Mouse (Mus musculus): ENCODE measurements around the gene Tgfbr3. TPM values are rescaled to one million over a fixed set of nuclear protein-coding genes. Genes with fewer than 3 reads are reported as not detected.
A peak's percentile ranks its signal among the peaks of the same experiment; 100 is the strongest.

Gene Tgfbr3
- polyA plus RNA-seq (2016; fragmentation: Nextera tagmentation; extraction: Ambion mirVana), result 12.1 and 13.6 TPM in 2 replicates

DNA sequence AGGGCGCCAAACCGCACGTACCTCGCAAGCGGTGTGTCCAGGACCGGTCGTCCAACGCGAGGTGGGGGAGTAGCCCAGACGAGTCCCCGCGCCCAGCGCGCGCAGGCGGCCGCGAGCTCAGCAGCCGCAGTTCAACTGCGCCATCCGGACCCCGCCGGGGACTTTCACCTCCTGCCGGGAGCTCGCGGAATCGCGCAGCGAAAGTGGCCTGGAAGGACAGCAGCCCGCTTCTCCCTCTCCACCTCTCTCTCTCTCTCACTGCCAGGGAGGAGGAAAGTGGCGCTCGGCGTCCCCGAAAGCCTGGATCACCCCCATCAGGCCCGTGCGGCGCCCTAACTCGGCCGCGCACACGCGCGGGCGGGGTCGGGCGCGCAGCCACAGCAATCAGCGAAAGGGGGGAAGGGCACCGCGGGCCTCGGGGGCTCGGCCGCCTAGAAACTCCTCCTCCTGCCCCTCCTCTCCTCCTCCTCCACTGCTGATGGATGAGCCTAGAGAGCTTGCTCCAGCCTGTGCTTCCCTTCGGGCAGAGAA lies at the start of gene Tgfbr3:
Gene Tgfbr3 (minus strand): TSS at position 396 of the 531 bp plus-strand sequence.
- H3K4me3 ChIP-seq, result peak within 1 kb of the TSS; percentile 78

DNA sequence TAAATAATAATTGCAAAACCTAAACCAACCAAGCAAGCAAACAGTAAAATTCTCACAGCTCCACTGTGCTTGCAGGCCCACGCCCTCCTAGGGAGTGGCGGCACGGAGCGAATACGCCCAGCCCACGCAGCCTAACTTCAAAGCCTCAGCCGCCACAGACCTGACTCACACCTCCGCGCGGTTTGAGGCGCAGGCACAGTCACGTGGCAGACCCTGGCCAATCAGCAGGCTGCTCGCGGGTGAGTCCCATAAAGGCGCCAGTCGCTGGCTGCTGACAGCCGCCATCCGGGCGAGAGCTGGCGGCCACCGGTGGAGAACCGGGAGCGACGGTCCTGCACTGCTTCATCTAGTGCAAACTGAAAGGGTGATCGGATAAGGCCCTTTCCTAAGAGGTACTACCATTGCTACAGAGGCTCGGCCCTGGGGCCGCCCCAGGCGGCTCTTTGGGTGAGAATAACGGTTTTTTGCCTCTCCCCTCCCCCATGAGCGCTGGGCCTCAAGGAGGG lies 41.5 kb upstream of the Tgfbr3 start, which contains the start of gene Brdt:
Gene Brdt (plus strand): TSS at position 244 of the 506 bp plus-strand sequence.
- 88% methylated on average over 30 of the region's 30 CpGs for WGBS
- H3K27me3 ChIP-seq (ENCODE audit: low read depth, poor library complexity, severe bottlenecking), result no peaks in the 10 kb centered on the region
- H3K4me1 ChIP-seq, result no peaks in the 10 kb centered on the region
- H3K36me3 ChIP-seq, result no peaks in the 10 kb centered on the region
- no peak within 1 kb of the TSS for H3K4me3 ChIP-seq
- no peaks in the 10 kb centered on the region for H3K9me3 ChIP-seq (replicated peaks)
- no peak for DNase-seq (ENCODE audit: low spot score)
- H3K27ac ChIP-seq, result no peak within 1 kb of the TSS

More for the DNA sequence above, at the start of gene Tgfbr3:
- DNase-seq (ENCODE audit: low spot score), result peak; percentile 88
- H3K36me3 ChIP-seq, result no peaks in the 10 kb centered on the region
- H3K9me3 ChIP-seq (replicated peaks), result no peaks in the 10 kb centered on the region
- peaks cover 37% of the 10 kb centered on the region for H3K4me1 ChIP-seq
- under 1% methylated on average over 54 of the region's 54 CpGs for WGBS
- H3K27ac ChIP-seq, result peak within 1 kb of the TSS; percentile 93
- peaks cover 23% of the 10 kb centered on the region for H3K27me3 ChIP-seq (ENCODE audit: low read depth, poor library complexity, severe bottlenecking)

DNA sequence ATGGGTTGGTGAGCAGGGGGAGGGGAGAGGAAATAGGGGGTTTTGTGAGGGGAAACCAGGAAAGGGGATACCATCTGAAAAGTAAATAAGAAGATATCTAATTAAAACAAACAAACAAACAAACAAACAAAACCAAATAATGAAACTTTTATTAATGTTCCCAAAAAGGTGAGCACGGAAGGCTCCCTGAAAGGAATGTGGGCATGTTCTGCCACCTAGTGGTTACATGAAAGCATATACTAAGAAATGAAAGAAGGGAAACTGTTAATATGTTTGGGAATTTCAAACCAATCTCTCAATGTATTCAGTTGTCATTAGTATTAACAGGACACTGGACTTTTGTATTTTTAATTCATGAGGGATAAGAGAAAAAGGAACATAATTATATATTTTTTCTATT lies 31.3 kb upstream of the Tgfbr3 start:
- H3K4me3 ChIP-seq, result no peak overlapping the region
- no peak overlapping the region for H3K27ac ChIP-seq
- 13% methylated on average over 1 of the region's 1 CpGs for WGBS
- no peaks in the 10 kb centered on the region for H3K36me3 ChIP-seq
- H3K27me3 ChIP-seq (ENCODE audit: low read depth, poor library complexity, severe bottlenecking), result no peaks in the 10 kb centered on the region
- DNase-seq (ENCODE audit: low spot score), result no peak
- 0 out of 2 replicates have a peak, but pooled peaks cover 6% of the 10 kb centered on the region for H3K4me1 ChIP-seq
- H3K9me3 ChIP-seq (replicated peaks), result no peaks in the 10 kb centered on the region

DNA sequence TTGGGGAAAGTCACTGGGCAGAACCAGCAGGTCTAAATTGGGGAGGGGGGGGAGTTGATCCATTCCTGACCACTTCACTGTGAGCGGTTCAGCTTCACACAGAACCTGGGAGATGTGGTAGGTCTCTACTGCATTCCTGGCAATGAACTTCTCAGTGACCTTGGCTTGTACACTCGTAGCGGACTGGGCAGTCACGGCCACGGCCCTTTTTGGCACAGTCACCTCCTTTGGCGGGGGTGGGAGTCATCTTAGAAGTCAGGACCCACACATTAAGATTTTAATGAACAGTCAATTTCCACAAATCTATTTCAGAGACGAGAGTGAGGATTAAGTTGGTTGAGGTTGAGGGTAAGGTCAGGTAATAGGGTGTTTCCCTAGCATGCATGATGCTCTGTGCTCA lies 27.7 kb upstream of the Tgfbr3 start:
- DNase-seq (ENCODE audit: low spot score), result no peak
- Histone ChIP-seq H3K27me3 (ENCODE audit: low read depth, poor library complexity, severe bottlenecking) (no peaks in the 10 kb centered on the region), H3K4me3 (no peak overlapping the region), H3K4me1 (0 out of 2 replicates have a peak, but pooled peaks cover 10% of the 10 kb centered on the region), H3K9me3 (replicated peaks) (no peaks in the 10 kb centered on the region), H3K36me3 (no peaks in the 10 kb centered on the region), H3K27ac (no peak overlapping the region)
- 91% methylated on average over 7 of the region's 7 CpGs for WGBS

DNA sequence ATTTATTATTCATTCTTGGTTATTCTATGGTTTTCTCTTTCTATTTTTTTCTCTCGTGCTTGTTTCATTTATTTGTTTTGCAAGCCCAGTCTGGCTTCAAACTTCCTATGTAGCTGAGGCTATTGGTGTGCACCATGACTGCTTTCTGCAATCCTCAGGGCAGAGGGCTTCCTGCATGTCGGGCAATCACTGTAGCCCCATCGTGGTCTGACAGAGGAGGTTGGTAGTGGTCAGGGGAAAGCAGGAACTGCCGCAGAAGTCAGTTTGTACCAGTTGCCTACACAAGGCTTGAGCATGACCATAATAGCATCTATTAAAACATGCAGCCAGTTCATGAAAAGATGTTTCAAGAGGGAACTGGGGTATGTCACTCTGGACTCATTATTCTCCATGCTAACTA lies 18.0 kb upstream of the Tgfbr3 start:
- Histone ChIP-seq H3K36me3 (no peaks in the 10 kb centered on the region), H3K9me3 (replicated peaks) (no peaks in the 10 kb centered on the region), H3K27me3 (ENCODE audit: low read depth, poor library complexity, severe bottlenecking) (no peaks in the 10 kb centered on the region), H3K27ac (no peak overlapping the region), H3K4me3 (no peak overlapping the region), H3K4me1 (peaks cover 25% of the 10 kb centered on the region)
- peak; percentile 27 for DNase-seq (ENCODE audit: low spot score)
- 82% methylated on average over 4 of the region's 4 CpGs for WGBS

DNA sequence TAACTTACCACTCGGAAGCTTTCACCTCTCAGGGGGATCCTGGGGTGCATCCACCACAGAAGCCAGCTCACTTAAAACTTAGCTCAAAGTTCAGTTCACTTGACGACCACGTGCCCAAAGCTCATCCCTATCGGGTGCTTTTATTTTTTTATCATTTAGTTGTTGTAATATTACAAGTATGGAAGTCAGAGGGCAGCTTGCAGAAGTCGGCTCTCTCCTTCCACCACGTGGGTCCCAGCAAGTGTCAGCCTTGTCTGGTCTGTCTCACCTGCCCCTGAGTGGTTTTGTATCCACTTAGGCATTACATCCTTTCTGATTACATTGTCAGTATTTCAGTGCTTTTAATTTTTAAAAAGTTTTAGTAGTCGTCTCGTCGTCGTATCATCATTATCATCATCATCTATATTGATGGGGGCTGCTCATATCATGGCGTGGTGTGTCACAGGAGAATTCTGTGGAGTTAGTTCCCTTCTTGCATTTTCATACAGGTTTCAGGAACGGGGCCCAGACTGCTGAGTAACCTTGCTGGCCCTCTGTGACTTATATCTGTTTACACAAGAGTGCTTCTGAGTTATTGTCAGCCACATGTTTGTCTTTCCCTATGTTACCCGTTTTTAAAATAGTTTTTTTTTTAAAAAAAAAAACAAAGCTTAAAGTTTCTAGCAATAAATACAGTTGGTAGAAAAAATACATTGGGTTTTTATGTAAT lies 14.8 kb upstream of the Tgfbr3 start:
- WGBS, result 81% methylated on average over 13 of the region's 13 CpGs
- H3K4me3 ChIP-seq, result no peak overlapping the region
- H3K27ac ChIP-seq, result no peak overlapping the region
- no peaks in the 10 kb centered on the region for H3K27me3 ChIP-seq (ENCODE audit: low read depth, poor library complexity, severe bottlenecking)
- H3K36me3 ChIP-seq, result no peaks in the 10 kb centered on the region
- peaks cover 20% of the 10 kb centered on the region for H3K4me1 ChIP-seq
- DNase-seq (ENCODE audit: low spot score), result peak; percentile 24
- no peaks in the 10 kb centered on the region for H3K9me3 ChIP-seq (replicated peaks)

DNA sequence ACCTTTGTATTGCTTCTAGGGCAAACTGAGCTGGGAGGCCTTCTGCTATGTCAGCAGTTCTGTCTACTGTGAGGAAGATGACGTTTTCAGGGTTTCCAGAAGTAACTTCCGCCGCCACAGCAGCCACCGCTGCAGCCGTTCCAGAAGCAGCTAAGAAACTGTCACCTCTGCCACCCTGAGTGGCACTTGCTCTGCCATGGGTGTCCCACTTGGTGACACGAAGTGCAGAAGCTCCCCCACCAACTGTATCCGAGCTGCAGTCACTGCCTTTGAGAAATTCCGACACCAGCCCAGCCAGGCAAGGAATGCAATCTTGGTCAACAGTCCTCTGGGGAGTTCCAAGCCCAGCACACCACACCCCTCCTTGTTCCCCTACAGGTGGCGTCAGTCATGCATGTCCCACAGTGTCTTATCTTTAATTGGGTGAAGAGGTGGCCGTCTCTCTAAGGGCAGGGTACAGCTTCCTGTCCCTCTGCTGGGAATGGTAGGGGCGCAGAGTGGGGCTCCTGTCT lies 14.0 kb upstream of the Tgfbr3 start:
- Histone ChIP-seq H3K4me1 (peaks cover 20% of the 10 kb centered on the region), H3K36me3 (no peaks in the 10 kb centered on the region), H3K27me3 (ENCODE audit: low read depth, poor library complexity, severe bottlenecking) (no peaks in the 10 kb centered on the region), H3K4me3 (no peak overlapping the region), H3K27ac (peak overlapping the region; percentile 30; the same call in 1 of the 2 replicates), H3K9me3 (replicated peaks) (no peaks in the 10 kb centered on the region)
- WGBS, result 53% methylated on average over 11 of the region's 11 CpGs
- peak; percentile 28 for DNase-seq (ENCODE audit: low spot score)

DNA sequence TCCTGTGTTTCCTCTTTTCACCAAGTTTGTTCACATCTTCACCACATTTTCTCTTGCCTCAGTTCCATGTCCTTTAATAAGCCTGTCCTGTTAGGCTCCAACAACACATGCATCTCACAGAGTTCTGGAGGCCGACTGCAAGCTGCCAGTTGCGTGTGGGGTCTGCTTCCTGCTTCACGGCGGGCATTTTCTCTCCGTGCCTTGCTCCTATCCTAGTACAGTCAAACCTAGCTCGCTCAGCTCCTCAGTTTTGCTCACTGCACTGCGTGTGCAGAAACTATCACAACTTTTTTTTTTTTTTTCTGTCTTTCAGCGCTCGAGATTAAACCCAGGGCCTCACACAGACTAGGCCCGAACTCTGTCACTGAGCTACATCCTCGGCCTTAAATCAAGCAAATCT lies 9.4 kb upstream of the Tgfbr3 start:
- Histone ChIP-seq H3K27ac (peak overlapping the region; percentile 42), H3K27me3 (ENCODE audit: low read depth, poor library complexity, severe bottlenecking) (no peaks in the 10 kb centered on the region), H3K4me3 (no peak overlapping the region), H3K36me3 (no peaks in the 10 kb centered on the region), H3K9me3 (replicated peaks) (no peaks in the 10 kb centered on the region), H3K4me1 (peaks cover 36% of the 10 kb centered on the region)
- 81% methylated on average over 11 of the region's 11 CpGs for WGBS
- DNase-seq (ENCODE audit: low spot score), result no peak

DNA sequence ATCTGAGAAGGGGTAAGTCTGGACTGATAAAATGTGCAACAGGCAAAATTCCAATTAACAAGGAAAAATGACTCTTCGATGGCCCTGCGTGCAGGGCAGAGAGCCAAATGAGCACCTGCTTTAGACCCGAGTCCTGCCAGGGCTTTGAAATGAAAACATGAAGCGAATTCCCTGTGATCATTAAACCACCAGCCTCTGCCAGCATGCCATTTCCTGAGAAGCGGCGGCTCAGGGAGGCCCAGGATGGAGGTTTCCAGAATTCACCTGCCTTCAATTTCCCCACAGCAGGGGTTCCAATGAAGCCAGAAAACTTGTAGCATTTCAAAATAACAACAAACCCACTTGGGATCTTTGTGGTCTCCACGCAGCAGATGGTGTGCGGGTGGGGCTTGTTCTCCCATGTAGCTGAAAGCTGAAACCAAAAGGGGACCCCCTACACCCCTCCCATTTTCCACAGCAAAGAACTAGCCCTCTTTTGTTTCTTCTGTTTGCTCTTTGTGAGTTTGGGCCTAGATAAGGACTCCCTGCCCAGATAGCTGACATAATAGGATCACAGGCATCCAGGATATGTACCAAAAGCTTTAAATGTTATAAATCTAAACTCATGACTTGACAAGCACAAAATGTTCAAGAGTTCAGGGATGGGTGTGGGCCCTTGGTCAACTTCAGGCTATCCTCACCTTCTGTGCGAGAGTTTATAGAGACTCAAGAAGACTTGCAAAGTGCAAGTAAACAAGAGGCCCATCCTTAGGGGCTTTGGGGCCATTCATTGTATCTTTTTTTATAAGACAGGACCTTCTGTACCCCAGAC lies 7.3 kb upstream of the Tgfbr3 start:
- WGBS, result 42% methylated on average over 9 of the region's 9 CpGs
- peak; percentile 67 for DNase-seq (ENCODE audit: low spot score)
- peaks cover 39% of the 10 kb centered on the region for H3K4me1 ChIP-seq
- peak overlapping the region; percentile 74 for H3K27ac ChIP-seq
- H3K9me3 ChIP-seq (replicated peaks), result no peaks in the 10 kb centered on the region
- peak overlapping the region; percentile 7; the same call in 1 of the 2 replicates for H3K4me3 ChIP-seq
- no peaks in the 10 kb centered on the region for H3K27me3 ChIP-seq (ENCODE audit: low read depth, poor library complexity, severe bottlenecking)
- H3K36me3 ChIP-seq, result no peaks in the 10 kb centered on the region

DNA sequence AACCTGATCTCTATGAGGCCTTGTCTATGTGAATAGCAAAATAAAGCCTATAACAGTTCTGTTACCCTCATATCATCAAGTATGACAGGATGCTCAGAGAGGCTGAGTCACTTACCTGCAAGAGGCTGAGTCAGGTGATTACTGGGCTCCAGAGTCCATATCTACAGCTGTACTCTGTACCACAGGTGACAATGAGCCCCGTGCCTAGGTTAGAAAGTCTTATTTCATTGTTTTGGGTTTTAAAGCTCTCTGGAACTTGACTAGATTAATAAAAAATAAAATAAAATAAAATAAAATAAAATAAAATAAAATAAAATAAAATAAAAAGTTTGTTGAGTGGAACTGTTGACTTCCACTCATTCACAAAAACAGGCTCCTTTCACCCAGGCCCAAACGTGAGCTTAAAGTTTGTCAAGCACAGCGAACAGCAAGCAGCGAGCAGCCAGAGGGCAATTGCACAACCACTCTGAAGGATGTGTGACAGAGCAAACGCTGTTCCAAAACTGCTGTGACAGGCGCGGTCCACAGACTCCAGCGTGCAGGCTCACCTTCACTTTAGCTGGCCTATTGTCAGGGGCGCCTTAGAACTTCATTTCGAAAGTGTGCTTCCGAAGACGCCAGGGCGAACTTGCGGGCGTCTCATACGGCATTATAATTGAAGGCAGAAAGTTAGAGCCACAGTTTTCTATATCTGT lies 6.5 kb upstream of the Tgfbr3 start:
- DNase-seq (ENCODE audit: low spot score), result peak; percentile 45
- Histone ChIP-seq H3K27ac (peak overlapping the region; percentile 74), H3K9me3 (replicated peaks) (no peaks in the 10 kb centered on the region), H3K4me3 (peak overlapping the region; percentile 7; the same call in 1 of the 2 replicates), H3K27me3 (ENCODE audit: low read depth, poor library complexity, severe bottlenecking) (peaks cover 4% of the 10 kb centered on the region; the same call in 1 of the 2 replicates), H3K4me1 (peaks cover 39% of the 10 kb centered on the region), H3K36me3 (no peaks in the 10 kb centered on the region)
- WGBS, result 77% methylated on average over 16 of the region's 16 CpGs

DNA sequence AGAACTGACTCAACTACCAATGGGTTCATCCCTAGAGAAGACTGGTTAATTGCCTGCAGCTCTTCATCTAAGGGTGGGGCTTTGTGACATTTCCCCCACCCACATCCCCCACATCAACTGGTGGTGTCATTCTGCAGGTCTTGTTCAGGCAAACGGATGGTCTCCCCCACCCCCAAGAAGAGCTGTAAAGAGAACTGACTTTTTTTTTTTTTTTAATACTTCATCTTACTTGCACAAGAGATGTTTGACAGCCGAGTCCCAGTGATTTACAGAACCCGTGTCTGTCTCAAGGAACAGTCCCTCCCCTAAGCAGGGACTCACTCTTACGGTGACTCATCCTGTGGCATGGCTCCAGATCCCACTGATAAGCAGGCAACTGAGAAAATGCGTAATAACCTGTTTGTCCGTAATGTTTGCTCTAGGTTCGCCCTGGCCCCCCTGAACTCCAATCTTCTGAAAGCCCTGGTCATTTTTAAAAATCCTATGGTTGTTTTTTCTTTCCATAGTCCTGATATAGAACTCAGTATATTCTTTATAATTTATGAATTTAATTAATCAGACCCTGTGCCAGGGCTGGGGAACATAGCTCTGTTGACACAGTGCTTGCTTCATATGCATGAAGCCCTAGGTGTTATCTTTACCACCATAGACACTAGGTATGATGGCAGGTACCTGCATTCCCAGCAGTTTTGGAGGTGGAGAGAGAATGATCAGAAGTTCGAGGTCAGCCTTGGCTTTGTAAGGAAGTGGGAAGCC lies 5.8 kb upstream of the Tgfbr3 start:
- Histone ChIP-seq H3K4me3 (no peak overlapping the region), H3K9me3 (replicated peaks) (no peaks in the 10 kb centered on the region), H3K36me3 (no peaks in the 10 kb centered on the region), H3K27ac (0 out of 2 replicates have a peak overlapping the region, but pooled peaks have one; percentile 9), H3K4me1 (peaks cover 39% of the 10 kb centered on the region), H3K27me3 (ENCODE audit: low read depth, poor library complexity, severe bottlenecking) (peaks cover 11% of the 10 kb centered on the region; the same call in 1 of the 2 replicates)
- WGBS, result 71% methylated on average over 8 of the region's 8 CpGs
- no peak for DNase-seq (ENCODE audit: low spot score)
